Mouse (Mus musculus) liver, postnatal 0 days (tissue): ENCODE data around the gene Fam183b. TPM values are rescaled to one million over a fixed set of nuclear protein-coding genes. Genes with fewer than 3 reads are reported as not detected.
"Not testable (repeated sequence)": the region's sequence is repeated elsewhere in the genome, so short reads cannot be mapped to it uniquely, and the experiment has no call there.

Source experiments
- ATAC-seq: fragments of 200-750 bp; cut with Nextera tagmentation; 2 replicates; pipeline ENCODE4 v1.8.0; 2017; ENCODE audit warnings: mild to moderate bottlenecking, moderate library complexity
- DNase-seq: peaks from one replicate; pipeline ENCODE4 v3.0.0-alpha.2; 2016
- H3K27ac ChIP-seq: fragments of 300-500 bp; sonication (generic); 2 replicates; pipeline ENCODE4 v1.5.1; 2014; ENCODE audit warnings: antibody characterized with exemption, moderate library complexity, mild to moderate bottlenecking, low read depth
- H3K27me3 ChIP-seq: fragments of 300-500 bp; sonication (generic); 2 replicates; pipeline ENCODE4 v1.6.1; 2014; ENCODE audit warnings: low read length, control low read depth, mixed read lengths; ENCODE audit not compliant: insufficient read depth
- H3K36me3 ChIP-seq: fragments of 300-500 bp; sonication (generic); replicated peaks from 2 replicates; pipeline ENCODE4 v1.6.1; 2014; ENCODE audit warnings: mild to moderate bottlenecking, control low read depth, low read length, moderate library complexity, mixed read lengths; ENCODE audit not compliant: insufficient read depth
- H3K4me1 ChIP-seq: fragments of 300-500 bp; sonication (generic); 2 replicates; pipeline ENCODE4 v1.6.1; 2014; ENCODE audit warnings: antibody characterized with exemption, mild to moderate bottlenecking, control low read depth; ENCODE audit not compliant: insufficient read depth
- H3K4me2 ChIP-seq: fragments of 300-500 bp; sonication (generic); 2 replicates; pipeline ENCODE4 v1.6.1; 2014; ENCODE audit warnings: low read depth, mild to moderate bottlenecking, low read length, moderate library complexity, mixed read lengths
- H3K4me3 ChIP-seq: fragments of 300-500 bp; sonication (generic); 2 replicates; pipeline ENCODE4 v1.5.1; 2014; ENCODE audit warnings: low read depth, low read length
- H3K9ac ChIP-seq: fragments of 300-500 bp; sonication (generic); replicated peaks from 2 replicates; pipeline ENCODE4 v1.6.1; 2014; ENCODE audit warnings: mild to moderate bottlenecking, moderate library complexity
- H3K9me3 ChIP-seq: fragments of 300-500 bp; sonication (generic); 2 replicates; pipeline ENCODE4 v1.6.1; 2016; ENCODE audit warnings: mild to moderate bottlenecking, control low read depth, low read length, mixed read lengths
- CTCF ChIP-seq: sonication (generic); IDR thresholded peaks from 2 replicates; pipeline ENCODE4 v1.5.1; 2016; ENCODE audit warnings: antibody characterized with exemption, low read depth
- EP300 ChIP-seq: IDR thresholded peaks from 2 replicates; pipeline ENCODE4 v1.6.1; 2016; ENCODE audit warnings: antibody characterized with exemption, low read depth, mild to moderate bottlenecking
- WGBS: fragments of 180-500 bp; shearing (Covaris S2); extraction: QIAGEN DNeasy Blood & Tissue Kit; methylation state at CpG from one replicate; pipeline ENCODE4 v1.1.7; 2014; ENCODE audit not compliant: insufficient replicate concordance; 5-methylcytosine and 5-hydroxymethylcytosine counted together
- polyA plus RNA-seq: library from polyadenylated mRNA; unstranded; fragments of >200 nt; fragmentation: Nextera tagmentation; extraction: Ambion mirVana; gene quantifications from 2 replicates; pipeline ENCODE4 v1.2.1, GENCODE M21; 2015

Fam183b gene
- 0.25 TPM in 1 of 2 replicates, not detected in the other for polyA plus RNA-seq

DNA sequence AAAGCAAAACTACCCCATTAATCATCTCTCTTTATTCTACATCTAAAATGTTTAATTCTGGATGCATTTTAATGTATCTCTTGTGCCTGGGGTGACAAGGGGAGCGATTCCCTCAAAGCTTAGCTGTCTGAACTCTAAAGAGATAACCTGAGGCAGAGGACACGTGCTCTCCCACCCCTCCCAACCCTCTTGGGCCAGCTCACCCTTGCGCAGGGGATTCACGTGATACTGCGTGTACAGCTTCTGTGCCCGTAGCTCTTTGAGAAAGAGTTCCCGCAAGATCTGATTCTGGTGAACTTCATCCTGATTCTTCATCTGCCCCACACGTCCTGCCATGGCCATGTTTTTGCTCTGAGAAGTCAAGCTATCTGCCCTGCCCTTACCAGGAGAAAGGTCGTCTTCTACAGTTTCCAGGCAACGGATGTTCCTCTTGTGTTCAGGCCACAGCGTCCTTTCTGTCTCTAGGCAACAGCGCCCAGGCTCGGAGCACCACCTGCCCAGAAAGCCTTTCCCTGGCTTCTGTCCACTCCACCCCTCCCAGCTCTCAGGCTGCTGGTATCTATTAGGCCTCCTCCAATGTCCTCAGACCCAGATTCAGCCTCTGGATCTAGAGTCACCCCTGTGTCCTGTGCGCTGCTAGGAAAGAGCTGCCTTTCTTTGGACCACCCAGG lies at the start of gene Fam183b:
TSS of gene Fam183b (minus strand) at position 403 of the 671 bp plus-strand sequence.
- Histone ChIP-seq H3K4me2 (peak within 1 kb of the TSS; percentile 13; the same call in 1 of the 2 replicates), H3K4me1 (peaks cover 3% of the 10 kb centered on the region; the same call in 1 of the 2 replicates), H3K27me3 (no peaks in the 10 kb centered on the region), H3K9ac (no peak within 1 kb of the TSS), H3K4me3 (no peak within 1 kb of the TSS), H3K36me3 (no peaks in the 10 kb centered on the region), H3K9me3 (no peaks in the 10 kb centered on the region), H3K27ac (no peak within 1 kb of the TSS)
- ATAC-seq (no peak), DNase-seq (no peak)
- TF ChIP-seq EP300 = no peak
- no peak for TF ChIP-seq CTCF
- WGBS = 41% methylated on average over 14 of the region's 14 CpGs

DNA sequence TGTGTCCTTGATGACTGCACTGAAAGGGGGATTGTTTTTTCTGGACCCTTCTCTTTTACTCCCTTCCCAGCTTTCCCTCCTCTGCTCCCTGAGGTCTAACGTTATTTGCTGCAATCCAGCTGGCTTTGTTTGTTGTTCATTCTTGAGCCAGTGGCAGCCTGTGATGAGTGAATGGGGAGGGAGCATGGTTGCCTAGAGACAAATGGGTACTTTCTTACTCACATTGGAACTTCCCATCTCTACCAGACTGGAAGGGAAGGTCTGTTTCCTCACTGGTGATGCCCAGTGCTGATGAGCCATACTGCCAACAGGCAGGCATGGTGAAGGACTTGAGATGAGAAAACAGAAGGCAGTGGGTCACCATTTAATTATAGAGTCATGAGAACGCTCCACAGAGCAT lies 48.0 kb upstream of the Fam183b start:
- H3K4me1 ChIP-seq = peaks cover 10% of the 10 kb centered on the region
- no peak for DNase-seq
- H3K9ac ChIP-seq = no peak overlapping the region
- H3K27me3 ChIP-seq = no peaks in the 10 kb centered on the region
- peaks cover 15% of the 10 kb centered on the region for H3K36me3 ChIP-seq
- H3K4me3 ChIP-seq = no peak overlapping the region
- 70% methylated on average over 2 of the region's 2 CpGs for WGBS
- no peak overlapping the region for H3K4me2 ChIP-seq
- TF ChIP-seq EP300 (no peak), CTCF (no peak)
- no peak overlapping the region for H3K27ac ChIP-seq
- ATAC-seq = no peak
- H3K9me3 ChIP-seq = no peaks in the 10 kb centered on the region

DNA sequence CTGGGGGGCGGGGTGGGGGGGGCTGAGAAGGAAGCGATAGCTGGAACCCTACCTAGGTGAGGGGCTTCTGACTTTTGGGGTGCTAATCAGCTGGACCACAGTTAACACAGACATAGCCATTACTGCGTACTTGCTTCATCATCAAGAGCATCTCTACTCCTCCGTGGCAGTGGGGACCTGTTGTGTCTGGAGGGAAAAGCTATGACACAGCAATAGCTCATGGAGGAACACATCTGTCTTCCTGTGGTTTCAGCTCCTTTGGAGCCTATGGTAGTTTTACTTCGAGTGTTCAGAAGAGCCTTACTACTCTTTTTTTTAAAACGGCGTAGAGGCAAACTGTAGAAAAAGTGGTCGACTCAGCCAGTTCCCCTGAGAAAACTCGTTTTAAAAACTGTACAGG lies 45.9 kb upstream of the Fam183b start:
- Histone ChIP-seq H3K27ac (peak overlapping the region; percentile 60; the same call in 1 of the 2 replicates), H3K27me3 (no peaks in the 10 kb centered on the region), H3K9me3 (no peaks in the 10 kb centered on the region), H3K4me3 (peak overlapping the region; percentile 70), H3K4me2 (peak overlapping the region; percentile 88), H3K4me1 (peaks cover 10% of the 10 kb centered on the region), H3K9ac (peak overlapping the region; percentile 79), H3K36me3 (peaks cover 7% of the 10 kb centered on the region; the same call in 1 of the 2 replicates)
- no peak for DNase-seq
- ATAC-seq = no peak
- 20% methylated on average over 9 of the region's 9 CpGs for WGBS
- TF ChIP-seq CTCF = no peak
- TF ChIP-seq EP300 = no peak

DNA sequence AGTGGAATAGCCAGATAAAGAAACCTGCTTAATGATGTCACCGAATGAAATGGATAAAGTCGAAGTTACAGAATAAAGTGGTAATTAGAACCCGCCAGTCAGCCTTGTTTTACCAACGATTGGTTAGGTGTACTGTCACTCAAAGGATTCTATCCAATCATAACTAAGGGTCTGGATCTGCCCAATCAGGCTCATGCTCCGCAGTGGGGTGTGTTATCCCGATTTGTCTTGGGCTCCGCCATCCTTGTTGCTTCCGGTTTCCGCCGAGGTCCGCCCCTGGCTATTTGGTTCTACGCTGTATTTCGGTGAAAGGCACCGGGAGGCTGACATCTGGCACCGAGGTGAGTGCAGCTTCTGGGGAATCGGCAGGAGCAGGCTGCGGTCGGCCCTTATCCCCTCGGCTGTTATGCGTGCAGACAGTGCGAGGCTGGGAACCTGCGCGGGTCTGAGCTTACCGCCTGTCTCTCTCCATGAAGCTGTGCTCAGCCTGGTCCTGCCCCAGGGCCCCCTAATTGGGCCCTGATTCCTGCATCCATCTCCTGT lies 45.2 kb upstream of the Fam183b start, which contains the start of gene Gm12258:
TSS of gene Gm12258 (plus strand) at position 240 of the 543 bp plus-strand sequence.
- Histone ChIP-seq H3K36me3 (peaks cover 4% of the 10 kb centered on the region; the same call in 1 of the 2 replicates), H3K9ac (peak within 1 kb of the TSS; percentile 79), H3K9me3 (no peaks in the 10 kb centered on the region), H3K4me1 (peaks cover 10% of the 10 kb centered on the region), H3K4me2 (peak within 1 kb of the TSS; percentile 88), H3K27ac (peak within 1 kb of the TSS; percentile 60), H3K27me3 (no peaks in the 10 kb centered on the region), H3K4me3 (peak within 1 kb of the TSS; percentile 70)
- peak; percentile 57; the same call in 1 of the 2 replicates for TF ChIP-seq EP300
- TF ChIP-seq CTCF = no peak
- DNase-seq = peak; percentile 88
- 0% methylated on average over 24 of the region's 24 CpGs for WGBS
- ATAC-seq = peak; percentile 100

DNA sequence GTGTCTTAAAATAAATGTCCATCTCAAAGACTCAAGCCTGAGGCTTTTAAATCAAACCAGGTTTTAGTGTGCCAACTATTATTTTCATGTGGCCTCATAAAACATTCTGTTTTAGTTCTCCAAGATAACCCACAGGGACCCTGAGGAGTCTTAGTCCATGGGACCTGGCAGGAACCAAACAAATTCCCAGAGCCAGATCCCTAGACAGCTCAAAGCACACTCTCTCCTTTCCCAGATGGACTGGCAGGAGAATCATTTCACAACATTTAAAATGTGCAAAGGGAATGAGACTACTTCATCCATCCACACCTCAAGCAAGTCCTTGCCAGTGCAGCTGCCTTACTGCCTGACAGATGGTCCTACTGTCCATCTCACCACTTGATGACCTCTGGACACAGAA lies 37.2 kb upstream of the Fam183b start, which contains the start of gene Olfr311:
TSS of gene Olfr311 (plus strand) at position 301 of the 400 bp plus-strand sequence.
- H3K9ac ChIP-seq, H3K27ac ChIP-seq, DNase-seq, ATAC-seq, H3K4me1 ChIP-seq, H3K4me3 ChIP-seq, H3K27me3 ChIP-seq, H3K4me2 ChIP-seq, H3K36me3 ChIP-seq, H3K9me3 ChIP-seq: not testable (repeated sequence)

DNA sequence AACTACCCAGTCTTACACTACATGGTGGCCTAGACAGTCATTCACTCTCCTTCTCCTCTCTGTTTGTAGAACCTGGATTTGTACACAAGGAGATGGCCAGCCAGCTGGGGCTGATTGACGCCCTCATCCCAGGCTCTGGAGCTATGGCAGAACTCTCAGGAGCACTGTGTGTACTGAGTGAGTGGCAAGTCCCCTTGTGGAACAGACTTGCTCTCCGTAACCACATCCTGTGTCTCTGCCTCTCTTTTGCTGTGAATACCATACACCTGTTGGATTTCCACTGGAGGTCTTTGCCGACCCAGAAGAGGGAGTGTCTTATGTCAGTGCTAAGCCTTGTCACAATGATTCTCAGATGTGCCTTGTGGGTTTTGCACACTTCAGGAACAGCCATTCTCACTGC lies 30.8 kb upstream of the Fam183b start:
- not testable (repeated sequence) for ATAC-seq, H3K9me3 ChIP-seq, H3K4me3 ChIP-seq, H3K27ac ChIP-seq, H3K27me3 ChIP-seq, H3K36me3 ChIP-seq, DNase-seq, H3K4me2 ChIP-seq, H3K4me1 ChIP-seq, H3K9ac ChIP-seq
- WGBS = 72% methylated on average over 3 of the region's 3 CpGs
